Mouse (Mus musculus): ENCODE measurements around the gene Gm20388. TPM values are rescaled to one million over a fixed set of nuclear protein-coding genes. Genes with fewer than 3 reads are reported as not detected.
A peak's percentile ranks its signal among the peaks of the same experiment; 100 is the strongest.

The Gm20388 gene
- polyA plus RNA-seq, 1 experiment from 2014 or later = 2.5 TPM

DNA sequence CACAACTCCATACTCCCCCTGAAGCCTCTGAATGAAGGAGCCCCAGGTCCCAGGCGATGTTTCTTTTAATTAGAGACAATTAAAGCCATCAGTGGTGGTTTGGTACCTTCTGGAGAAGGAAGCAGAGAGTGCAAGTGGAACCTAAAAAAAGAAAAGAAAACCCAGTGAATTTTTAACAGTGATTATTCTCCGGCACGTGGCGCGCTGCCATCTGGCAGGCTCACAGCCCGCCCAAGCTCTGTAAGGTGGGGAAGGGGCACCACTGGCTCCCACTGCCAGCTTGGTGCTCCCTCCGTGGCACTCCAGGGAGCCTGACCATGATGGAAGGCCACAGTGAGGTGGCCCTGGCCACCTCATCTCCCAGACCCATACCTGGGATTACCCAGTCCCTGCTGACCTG lies 522.5 kb downstream of the Gm20388 start:
- Histone ChIP-seq H3K27me3 (ENCODE audit: low read depth, poor library complexity, severe bottlenecking) (peaks cover 40% of the 10 kb centered on the region), H3K4me1 (peaks cover 76% of the 10 kb centered on the region), H3K36me3 (0 out of 2 replicates have a peak, but pooled peaks cover 8% of the 10 kb centered on the region), H3K4me3 (no peak overlapping the region), H3K9me3 (replicated peaks) (no peaks in the 10 kb centered on the region), H3K27ac (peak overlapping the region; percentile 37; the same call in 1 of the 2 replicates)
- DNase-seq (ENCODE audit: low spot score) = no peak
- 85% methylated on average over 7 of the region's 7 CpGs for WGBS

DNA sequence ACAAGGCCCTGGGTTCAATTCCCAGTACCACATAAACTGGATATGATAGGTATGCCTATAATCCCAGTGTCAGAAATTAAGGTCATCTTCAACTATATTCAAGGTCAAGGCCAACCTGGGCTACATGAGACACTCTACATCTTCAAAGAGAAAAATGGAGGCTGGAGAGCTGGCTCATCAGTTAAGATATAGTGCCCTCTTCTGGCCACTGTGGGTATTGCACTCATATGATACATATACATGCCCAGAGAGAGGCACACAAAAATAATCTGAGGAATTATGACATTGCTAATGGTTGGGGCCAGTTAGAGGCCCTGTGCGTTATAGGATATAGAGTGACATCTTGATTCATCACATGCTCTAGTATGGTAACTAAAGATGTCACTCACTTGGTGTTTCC lies 523.1 kb downstream of the Gm20388 start:
- Histone ChIP-seq H3K27ac (no peak overlapping the region), H3K4me3 (no peak overlapping the region), H3K36me3 (0 out of 2 replicates have a peak, but pooled peaks cover 8% of the 10 kb centered on the region), H3K4me1 (peaks cover 76% of the 10 kb centered on the region), H3K27me3 (ENCODE audit: low read depth, poor library complexity, severe bottlenecking) (peaks cover 46% of the 10 kb centered on the region), H3K9me3 (replicated peaks) (no peaks in the 10 kb centered on the region)
- DNase-seq (ENCODE audit: low spot score) = no peak
- WGBS = 95% methylated on average over 1 of the region's 1 CpGs

DNA sequence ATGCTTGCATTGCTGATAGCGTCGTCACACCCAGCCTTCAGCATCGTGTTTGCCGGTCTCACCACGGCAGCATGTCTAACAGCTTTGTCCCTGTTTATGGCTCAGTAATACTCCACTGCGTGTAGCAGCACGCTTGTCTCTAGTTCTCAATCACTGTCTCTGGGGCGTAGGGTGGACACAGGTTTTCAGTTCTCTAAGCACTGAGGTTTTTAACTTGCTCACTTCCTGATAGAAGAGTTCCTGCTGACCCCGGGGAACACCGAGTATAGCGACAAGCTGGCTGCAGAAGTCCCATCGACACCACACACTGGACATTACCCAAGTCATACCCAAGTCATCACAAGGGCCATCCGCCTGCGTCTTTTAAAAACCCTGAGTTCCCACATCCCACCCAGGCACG lies 525.1 kb downstream of the Gm20388 start:
- DNase-seq (ENCODE audit: low spot score) = no peak
- Histone ChIP-seq H3K4me1 (peaks cover 84% of the 10 kb centered on the region), H3K9me3 (replicated peaks) (no peaks in the 10 kb centered on the region), H3K36me3 (0 out of 2 replicates have a peak, but pooled peaks cover 8% of the 10 kb centered on the region), H3K4me3 (no peak overlapping the region), H3K27me3 (ENCODE audit: low read depth, poor library complexity, severe bottlenecking) (peaks cover 61% of the 10 kb centered on the region), H3K27ac (no peak overlapping the region)
- 96% methylated on average over 15 of the region's 15 CpGs for WGBS

DNA sequence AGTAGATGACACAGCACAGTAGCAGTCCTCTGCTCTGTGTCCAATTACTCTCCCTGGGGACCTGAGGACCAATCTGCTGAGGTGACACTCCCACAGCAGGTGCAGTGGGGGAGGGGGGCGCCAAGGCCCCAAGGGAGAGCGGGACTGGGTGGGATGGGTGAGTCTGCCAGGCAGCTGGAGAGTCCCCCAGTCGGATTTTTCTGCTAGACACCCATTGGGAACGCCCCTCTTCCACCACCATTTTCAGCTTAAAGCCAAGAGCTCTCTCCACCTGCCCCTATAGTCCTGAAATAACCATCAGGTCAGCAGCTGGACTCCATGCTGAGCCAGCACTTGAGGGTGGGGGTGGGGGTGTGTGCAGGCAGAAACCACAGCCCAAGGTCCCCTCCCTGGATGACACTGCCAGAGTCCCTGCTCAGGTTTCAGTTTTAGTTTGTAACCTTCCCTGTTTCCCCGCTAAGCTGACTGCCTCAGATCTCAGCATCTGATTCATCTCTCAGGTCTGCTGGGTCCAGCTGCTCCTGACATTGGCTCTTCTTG lies 525.9 kb downstream of the Gm20388 start:
- no peak for DNase-seq (ENCODE audit: low spot score)
- Histone ChIP-seq H3K36me3 (0 out of 2 replicates have a peak, but pooled peaks cover 8% of the 10 kb centered on the region), H3K27me3 (ENCODE audit: low read depth, poor library complexity, severe bottlenecking) (peaks cover 66% of the 10 kb centered on the region), H3K4me3 (no peak overlapping the region), H3K4me1 (peaks cover 85% of the 10 kb centered on the region), H3K27ac (0 out of 2 replicates have a peak overlapping the region, but pooled peaks have one; percentile 25), H3K9me3 (replicated peaks) (no peaks in the 10 kb centered on the region)
- 61% methylated on average over 5 of the region's 5 CpGs for WGBS

DNA sequence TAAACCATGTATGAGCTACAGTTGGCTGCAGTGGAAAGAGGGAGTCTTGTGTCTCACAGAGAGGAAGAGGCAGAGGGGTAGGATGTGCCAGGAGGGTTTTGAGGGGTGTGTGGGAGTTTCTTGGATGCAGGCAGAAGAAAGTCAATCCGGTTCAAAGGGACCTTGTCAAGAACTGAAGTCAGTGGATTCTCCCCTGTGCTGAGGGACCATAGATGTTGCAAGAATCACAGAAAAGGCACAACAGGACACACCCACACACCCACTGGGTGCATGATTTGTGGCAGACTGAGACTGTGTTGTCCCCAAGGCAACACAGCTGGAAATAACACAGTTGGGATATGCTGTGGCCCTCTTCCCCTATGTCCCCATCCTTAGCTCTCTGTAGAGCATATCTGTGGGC lies 526.6 kb downstream of the Gm20388 start:
- no peak for DNase-seq (ENCODE audit: low spot score)
- no peak overlapping the region for H3K4me3 ChIP-seq
- WGBS = 83% methylated on average over 1 of the region's 1 CpGs
- peaks cover 90% of the 10 kb centered on the region for H3K4me1 ChIP-seq
- H3K27me3 ChIP-seq (ENCODE audit: low read depth, poor library complexity, severe bottlenecking) = peaks cover 72% of the 10 kb centered on the region
- H3K36me3 ChIP-seq = 0 out of 2 replicates have a peak, but pooled peaks cover 8% of the 10 kb centered on the region
- H3K9me3 ChIP-seq (replicated peaks) = no peaks in the 10 kb centered on the region
- H3K27ac ChIP-seq = 0 out of 2 replicates have a peak overlapping the region, but pooled peaks have one; percentile 47

DNA sequence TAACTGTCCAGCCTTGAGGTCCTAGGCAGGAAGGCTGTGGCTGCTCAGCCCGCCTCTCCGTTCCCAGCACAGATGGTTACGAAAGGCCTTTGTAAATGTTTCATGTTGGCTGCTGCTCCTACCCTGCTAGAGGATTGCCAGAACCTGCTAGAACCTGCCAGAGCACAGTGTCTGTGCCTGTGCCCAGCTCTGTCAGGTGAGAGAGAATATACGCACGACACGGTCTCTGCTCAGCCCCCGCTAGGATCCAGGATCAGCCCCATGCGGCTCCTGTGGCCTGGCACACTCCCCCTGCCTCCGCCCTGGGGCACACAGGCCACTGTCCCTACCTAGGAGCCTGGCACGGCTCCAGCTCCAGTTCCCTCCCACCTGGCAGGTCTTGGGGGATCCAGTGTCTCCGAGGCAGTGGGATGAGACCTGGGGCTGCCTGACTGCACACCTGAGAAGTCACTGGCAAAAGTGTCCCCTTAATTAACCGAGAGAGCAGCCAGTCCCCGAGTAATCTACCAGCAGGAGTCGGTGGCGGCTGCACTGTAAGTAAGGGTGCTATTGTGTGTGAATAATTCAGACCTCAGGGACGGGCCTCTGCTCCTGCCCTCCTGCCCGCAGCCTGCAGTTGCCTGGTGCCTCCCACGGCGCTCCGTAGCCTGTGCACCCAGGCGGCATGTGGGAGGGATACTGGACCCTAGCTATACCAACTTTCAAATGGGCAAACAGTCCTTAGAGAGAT lies 527.2 kb downstream of the Gm20388 start:
- no peaks in the 10 kb centered on the region for H3K9me3 ChIP-seq (replicated peaks)
- no peak for DNase-seq (ENCODE audit: low spot score)
- 0 out of 2 replicates have a peak, but pooled peaks cover 8% of the 10 kb centered on the region for H3K36me3 ChIP-seq
- WGBS = 74% methylated on average over 21 of the region's 21 CpGs
- no peak overlapping the region for H3K4me3 ChIP-seq
- H3K4me1 ChIP-seq = peaks cover 90% of the 10 kb centered on the region
- peak overlapping the region; percentile 47; the same call in 1 of the 2 replicates for H3K27ac ChIP-seq
- H3K27me3 ChIP-seq (ENCODE audit: low read depth, poor library complexity, severe bottlenecking) = peaks cover 78% of the 10 kb centered on the region

DNA sequence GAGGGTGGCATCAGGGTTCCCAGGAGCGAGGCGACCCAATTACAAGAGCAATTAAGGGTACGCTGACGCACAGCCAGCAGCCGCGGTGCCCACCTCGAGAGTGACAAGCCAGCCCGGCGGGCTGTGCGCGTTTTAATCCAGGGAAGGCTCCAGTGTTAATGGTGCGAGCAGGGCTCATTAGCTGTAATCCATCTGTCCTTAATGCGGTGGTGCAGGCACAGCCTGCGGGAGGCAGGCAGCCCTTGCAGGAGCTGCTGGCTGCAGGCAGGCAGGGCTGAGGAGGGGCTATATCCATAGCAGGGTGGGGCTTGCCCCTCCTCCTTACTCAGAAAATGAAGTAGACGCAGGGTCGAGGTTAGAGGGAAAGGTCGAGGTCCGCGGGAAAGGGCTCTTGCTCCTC lies 528.7 kb downstream of the Gm20388 start:
- Histone ChIP-seq H3K27me3 (ENCODE audit: low read depth, poor library complexity, severe bottlenecking) (peaks cover 79% of the 10 kb centered on the region), H3K36me3 (no peaks in the 10 kb centered on the region), H3K4me1 (peaks cover 89% of the 10 kb centered on the region), H3K27ac (peak overlapping the region; percentile 72), H3K4me3 (peak overlapping the region; percentile 31), H3K9me3 (replicated peaks) (no peaks in the 10 kb centered on the region)
- WGBS = 3% methylated on average over 19 of the region's 19 CpGs
- peak; percentile 66 for DNase-seq (ENCODE audit: low spot score)

DNA sequence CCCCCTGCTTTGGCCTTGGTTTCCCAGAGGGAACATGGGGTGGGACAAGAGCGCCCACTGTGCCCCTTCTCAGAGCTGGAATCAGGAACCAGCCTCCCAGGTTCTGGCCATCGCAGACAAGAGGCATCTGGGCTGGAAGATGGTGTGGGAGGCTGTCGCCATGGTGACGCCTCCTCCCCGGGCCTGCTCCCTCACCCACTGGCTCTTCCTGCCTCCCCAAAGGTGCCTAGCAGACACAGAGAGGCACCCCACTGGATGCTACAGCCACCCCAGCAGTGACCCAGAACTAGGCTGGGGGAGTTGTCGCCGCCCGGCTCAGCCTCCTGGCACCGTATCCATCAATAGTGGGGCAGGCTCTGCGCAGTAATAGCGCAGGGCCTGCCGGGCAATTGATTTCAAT lies 530.1 kb downstream of the Gm20388 start:
- 78% methylated on average over 12 of the region's 12 CpGs for WGBS
- Histone ChIP-seq H3K4me1 (peaks cover 89% of the 10 kb centered on the region), H3K9me3 (replicated peaks) (no peaks in the 10 kb centered on the region), H3K4me3 (no peak overlapping the region), H3K27ac (peak overlapping the region; percentile 22; the same call in 1 of the 2 replicates), H3K36me3 (no peaks in the 10 kb centered on the region), H3K27me3 (ENCODE audit: low read depth, poor library complexity, severe bottlenecking) (peaks cover 82% of the 10 kb centered on the region)
- DNase-seq (ENCODE audit: low spot score) = no peak

DNA sequence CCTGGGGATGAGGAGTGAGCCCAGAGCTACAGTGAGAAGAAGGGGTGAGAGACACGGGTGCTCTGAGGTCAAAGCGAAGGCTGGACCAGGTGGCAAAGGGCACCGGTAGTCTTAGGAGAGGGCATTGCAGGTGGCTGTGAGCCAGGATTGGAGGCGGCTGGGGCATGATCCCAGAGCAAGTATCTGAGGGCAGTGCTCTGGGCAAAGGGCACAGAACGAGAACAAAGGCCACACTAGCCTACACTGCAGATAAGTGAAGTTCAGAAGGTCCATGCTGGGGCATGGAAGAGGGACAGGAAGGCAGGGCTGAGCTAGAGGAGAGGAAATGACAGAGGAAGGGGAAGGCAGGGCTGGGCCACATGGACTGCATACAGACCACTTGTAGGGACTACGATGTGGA lies 531.0 kb downstream of the Gm20388 start:
- no peaks in the 10 kb centered on the region for H3K36me3 ChIP-seq
- H3K9me3 ChIP-seq (replicated peaks) = no peaks in the 10 kb centered on the region
- no peak overlapping the region for H3K4me3 ChIP-seq
- 74% methylated on average over 6 of the region's 6 CpGs for WGBS
- DNase-seq (ENCODE audit: low spot score) = no peak
- 0 out of 2 replicates have a peak overlapping the region, but pooled peaks have one; percentile 11 for H3K27ac ChIP-seq
- H3K27me3 ChIP-seq (ENCODE audit: low read depth, poor library complexity, severe bottlenecking) = peaks cover 77% of the 10 kb centered on the region
- H3K4me1 ChIP-seq = peaks cover 85% of the 10 kb centered on the region

DNA sequence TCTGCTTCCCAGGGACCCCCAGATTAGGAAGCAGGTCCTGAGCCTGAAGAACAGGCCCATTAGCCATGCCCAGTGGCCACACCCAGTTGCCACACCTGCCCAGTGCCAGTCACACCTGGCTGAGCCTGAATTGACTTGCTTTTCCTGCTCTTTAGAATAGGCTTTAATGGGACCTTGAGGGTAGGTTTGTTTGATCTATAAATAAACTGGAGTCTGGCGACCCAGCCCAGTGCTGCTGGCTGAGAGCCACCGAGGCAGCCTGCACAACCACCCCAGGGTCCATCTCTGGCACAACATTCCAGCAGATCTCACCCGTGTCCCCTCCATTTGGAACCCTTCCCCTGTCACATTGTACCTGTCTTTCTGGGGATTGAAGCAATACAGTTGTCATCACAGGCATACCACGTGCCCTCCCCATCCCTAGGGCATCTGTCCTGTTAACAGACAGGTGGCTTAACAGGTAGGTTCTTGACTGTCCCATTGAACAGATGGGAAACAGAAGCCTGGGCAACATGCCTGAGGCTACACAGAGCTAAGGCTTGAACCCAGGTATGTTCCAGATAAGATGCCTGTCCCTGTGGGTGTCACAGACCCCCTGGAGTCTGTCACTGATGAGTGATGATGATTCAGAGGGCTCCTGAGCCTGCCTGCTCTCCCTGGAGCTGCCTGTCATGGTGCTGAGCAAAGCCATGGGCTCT lies 531.8 kb downstream of the Gm20388 start:
- H3K27me3 ChIP-seq (ENCODE audit: low read depth, poor library complexity, severe bottlenecking) = peaks cover 69% of the 10 kb centered on the region
- H3K9me3 ChIP-seq (replicated peaks) = no peaks in the 10 kb centered on the region
- H3K36me3 ChIP-seq = no peaks in the 10 kb centered on the region
- no peak for DNase-seq (ENCODE audit: low spot score)
- H3K27ac ChIP-seq = no peak overlapping the region
- peaks cover 83% of the 10 kb centered on the region for H3K4me1 ChIP-seq
- H3K4me3 ChIP-seq = no peak overlapping the region
- WGBS = 67% methylated on average over 4 of the region's 4 CpGs

DNA sequence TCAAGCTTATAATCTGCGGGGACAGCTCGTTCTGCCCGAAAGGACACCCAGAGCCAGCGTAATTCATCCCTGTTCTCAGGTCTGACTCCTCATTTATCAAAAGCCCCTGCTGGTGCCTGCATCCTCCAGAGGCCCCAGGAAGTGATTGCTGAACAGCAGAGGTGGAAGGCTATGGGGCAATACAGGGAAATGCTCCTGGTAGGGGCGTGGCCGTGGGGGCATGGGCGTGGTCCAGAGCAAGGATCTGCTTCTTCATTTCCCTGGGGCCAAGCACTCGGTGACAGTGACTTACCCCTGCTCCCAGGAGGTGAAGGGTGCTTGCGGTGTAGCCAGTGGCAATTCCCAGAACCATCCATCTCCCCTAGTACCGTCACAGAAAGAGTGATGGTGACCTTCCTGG lies 534.6 kb downstream of the Gm20388 start:
- Histone ChIP-seq H3K27ac (peak overlapping the region; percentile 10; the same call in 1 of the 2 replicates), H3K4me1 (peaks cover 83% of the 10 kb centered on the region), H3K27me3 (ENCODE audit: low read depth, poor library complexity, severe bottlenecking) (peaks cover 55% of the 10 kb centered on the region), H3K9me3 (replicated peaks) (no peaks in the 10 kb centered on the region), H3K4me3 (no peak overlapping the region), H3K36me3 (no peaks in the 10 kb centered on the region)
- WGBS = 26% methylated on average over 10 of the region's 10 CpGs
- no peak for DNase-seq (ENCODE audit: low spot score)

DNA sequence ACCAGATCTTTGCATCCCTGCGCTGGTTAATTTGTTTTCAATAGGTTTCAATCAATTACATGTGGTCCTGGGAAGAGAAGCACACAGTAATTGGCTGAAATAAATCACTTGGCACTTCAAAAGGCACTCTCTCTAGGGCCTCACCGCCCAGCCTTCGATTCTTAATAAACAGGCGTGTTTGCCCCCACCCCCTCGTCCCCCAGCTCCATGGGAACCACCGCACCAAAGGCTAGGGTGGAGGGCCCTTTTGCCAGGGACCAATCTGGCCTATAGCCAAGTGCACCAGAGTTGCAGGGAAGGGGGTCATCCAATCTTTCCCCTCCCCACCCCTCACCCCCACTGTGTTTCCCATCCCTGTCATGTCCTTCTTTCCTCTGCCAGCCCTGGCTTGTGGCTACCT lies 537.5 kb downstream of the Gm20388 start:
- H3K9me3 ChIP-seq (replicated peaks) = no peaks in the 10 kb centered on the region
- peak overlapping the region; percentile 77 for H3K27ac ChIP-seq
- peaks cover 47% of the 10 kb centered on the region for H3K27me3 ChIP-seq (ENCODE audit: low read depth, poor library complexity, severe bottlenecking)
- WGBS = 4% methylated on average over 6 of the region's 6 CpGs
- H3K4me3 ChIP-seq = peak overlapping the region; percentile 6; the same call in 1 of the 2 replicates
- peak; percentile 57 for DNase-seq (ENCODE audit: low spot score)
- H3K36me3 ChIP-seq = no peaks in the 10 kb centered on the region
- peaks cover 74% of the 10 kb centered on the region for H3K4me1 ChIP-seq

DNA sequence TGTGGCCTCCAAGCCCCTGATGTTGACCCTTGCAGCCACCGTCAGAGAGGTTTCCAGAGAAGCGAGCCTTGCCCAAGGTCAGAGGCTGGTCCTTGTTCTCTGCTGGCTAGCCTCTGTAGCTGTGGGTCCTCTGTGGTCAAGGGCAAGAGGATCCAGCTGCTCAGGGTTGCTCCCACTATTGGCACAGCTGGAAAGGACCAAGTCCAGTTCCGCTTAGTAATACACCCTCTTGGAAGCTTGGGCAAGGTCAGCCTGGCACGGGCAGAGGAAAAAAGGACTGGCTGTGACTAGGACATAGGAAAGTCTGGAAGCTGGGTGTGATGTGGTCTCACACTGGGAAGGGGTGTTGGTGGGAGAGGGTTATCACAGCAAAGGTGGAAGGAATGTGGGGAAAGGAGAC lies 538.5 kb downstream of the Gm20388 start:
- peak overlapping the region; percentile 33; the same call in 1 of the 2 replicates for H3K4me3 ChIP-seq
- no peaks in the 10 kb centered on the region for H3K9me3 ChIP-seq (replicated peaks)
- peaks cover 80% of the 10 kb centered on the region for H3K4me1 ChIP-seq
- DNase-seq (ENCODE audit: low spot score) = no peak
- peaks cover 54% of the 10 kb centered on the region for H3K27me3 ChIP-seq (ENCODE audit: low read depth, poor library complexity, severe bottlenecking)
- H3K36me3 ChIP-seq = no peaks in the 10 kb centered on the region
- peak overlapping the region; percentile 77 for H3K27ac ChIP-seq
- 59% methylated on average over 4 of the region's 4 CpGs for WGBS
